Mouse (Mus musculus): ENCODE results near the gene Tbl3. TPM values are rescaled to one million over a fixed set of nuclear protein-coding genes. Genes with fewer than 3 reads are reported as not detected.

The Tbl3 gene
- polyA plus RNA-seq, 1 experiment from 2014 or later: 59.9 TPM

DNA sequence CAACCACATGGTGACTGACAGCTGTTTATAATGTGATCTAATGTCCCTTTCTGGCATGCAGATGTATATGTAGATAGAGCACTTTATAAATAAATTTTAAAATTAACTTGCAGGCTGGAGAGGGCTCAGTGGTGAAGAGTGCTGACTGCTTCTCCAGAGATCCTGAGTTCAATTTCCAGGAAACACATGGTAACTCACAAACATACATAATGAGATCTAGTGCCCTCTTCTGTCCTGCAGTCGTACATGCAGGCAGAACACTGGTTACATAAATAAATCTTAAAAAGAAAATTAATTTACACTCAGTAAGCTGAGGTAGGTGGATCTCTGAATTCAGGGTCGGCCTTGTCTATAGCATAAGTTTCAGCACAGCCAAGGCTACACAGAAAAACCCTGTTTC is 1.2 kb upstream of the Tbl3 start:
- no peak overlapping the region for H3K4me2 ChIP-seq (ENCODE audit: low read depth, low read length)
- H3K4me3 ChIP-seq (ENCODE audit: low read depth, low read length): no peak overlapping the region
- ATAC-seq (ENCODE audit: low read depth): no peak
- H3K27me3 ChIP-seq (ENCODE audit: control insufficient read depth, insufficient read depth, low read length): no peaks in the 10 kb centered on the region
- WGBS: 28% methylated on average over 2 of the region's 2 CpGs
- peaks cover 7% of the 10 kb centered on the region; the same call in 1 of the 2 replicates for H3K4me1 ChIP-seq (ENCODE audit: control insufficient read depth, insufficient read depth, low read length)
- peaks cover 10% of the 10 kb centered on the region; the same call in 1 of the 2 replicates for H3K36me3 ChIP-seq (ENCODE audit: control insufficient read depth, insufficient read depth, low read length)
- H3K27ac ChIP-seq (ENCODE audit: low read depth, low read length): no peak overlapping the region
- H3K9ac ChIP-seq (replicated peaks; ENCODE audit: low read depth, low read length): no peak overlapping the region
- H3K9me3 ChIP-seq (ENCODE audit: control insufficient read depth, low read length): no peaks in the 10 kb centered on the region

DNA sequence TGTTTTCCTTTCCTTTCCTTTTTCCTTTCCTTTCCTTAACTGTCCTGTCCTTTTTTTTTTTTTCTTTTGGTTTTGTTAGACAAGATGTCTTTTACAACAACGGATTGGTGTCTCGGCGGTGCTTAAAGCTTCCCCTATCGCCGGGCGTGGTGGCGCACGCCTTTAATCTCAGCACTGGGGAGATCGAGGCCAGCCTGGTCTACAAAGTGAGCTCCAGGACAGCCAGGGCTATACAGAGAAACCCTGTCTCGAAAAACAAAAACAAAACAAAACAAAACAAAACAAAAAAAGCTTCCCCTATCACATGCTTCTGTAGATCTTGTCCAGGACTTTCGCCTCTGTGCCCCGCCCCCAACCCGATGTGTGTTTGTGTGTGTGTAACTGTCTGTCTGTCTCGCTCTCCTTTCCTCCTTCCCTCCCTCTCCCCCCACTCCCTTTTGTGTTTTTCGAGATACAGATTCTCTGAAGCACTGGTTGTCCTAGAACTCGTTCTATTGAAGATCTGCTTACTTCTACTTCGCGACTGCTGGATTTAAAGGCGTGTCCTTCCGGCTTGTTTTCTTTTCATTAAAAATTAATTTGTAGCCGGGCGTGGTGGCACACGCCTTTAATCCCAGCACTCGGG is 453 bp upstream of the Tbl3 start:
- Histone ChIP-seq H3K27ac (ENCODE audit: low read depth, low read length) (peak overlapping the region; percentile 73), H3K4me2 (ENCODE audit: low read depth, low read length) (peak overlapping the region; percentile 89), H3K4me3 (ENCODE audit: low read depth, low read length) (peak overlapping the region; percentile 80), H3K9me3 (ENCODE audit: control insufficient read depth, low read length) (no peaks in the 10 kb centered on the region), H3K9ac (replicated peaks; ENCODE audit: low read depth, low read length) (peak overlapping the region; percentile 68), H3K36me3 (ENCODE audit: control insufficient read depth, insufficient read depth, low read length) (peaks cover 13% of the 10 kb centered on the region; the same call in 1 of the 2 replicates), H3K27me3 (ENCODE audit: control insufficient read depth, insufficient read depth, low read length) (no peaks in the 10 kb centered on the region), H3K4me1 (ENCODE audit: control insufficient read depth, insufficient read depth, low read length) (peaks cover 7% of the 10 kb centered on the region; the same call in 1 of the 2 replicates)
- WGBS: 7% methylated on average over 24 of the region's 24 CpGs
- ATAC-seq (ENCODE audit: low read depth): peak; percentile 51; the same call in 1 of the 2 replicates

DNA sequence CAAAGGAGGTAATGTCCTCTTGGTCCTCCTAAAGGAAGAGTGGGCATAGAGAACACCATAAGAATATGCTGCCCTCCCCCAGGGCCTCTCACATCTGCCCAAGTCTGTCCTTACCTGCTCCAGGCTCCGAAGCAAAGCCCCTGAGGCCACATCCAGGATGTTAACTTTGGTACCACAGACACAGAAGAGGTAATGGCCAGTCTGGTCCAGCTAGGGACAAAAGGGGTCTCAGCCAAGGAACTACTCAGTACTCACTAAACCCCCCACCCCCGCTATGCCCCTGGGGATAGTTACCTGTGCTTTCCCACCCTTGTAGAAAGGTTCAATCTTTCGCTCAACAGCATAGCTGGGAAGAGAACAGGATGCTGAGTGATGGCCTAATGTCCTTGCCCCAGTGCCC is 1.6 kb downstream of the Tbl3 start:
- H3K9me3 ChIP-seq (ENCODE audit: control insufficient read depth, low read length): no peaks in the 10 kb centered on the region
- WGBS: 97% methylated on average over 3 of the region's 3 CpGs
- H3K4me3 ChIP-seq (ENCODE audit: low read depth, low read length): no peak overlapping the region
- peaks cover 7% of the 10 kb centered on the region; the same call in 1 of the 2 replicates for H3K4me1 ChIP-seq (ENCODE audit: control insufficient read depth, insufficient read depth, low read length)
- H3K4me2 ChIP-seq (ENCODE audit: low read depth, low read length): no peak overlapping the region
- H3K27ac ChIP-seq (ENCODE audit: low read depth, low read length): no peak overlapping the region
- no peak for ATAC-seq (ENCODE audit: low read depth)
- H3K9ac ChIP-seq (replicated peaks; ENCODE audit: low read depth, low read length): no peak overlapping the region
- peaks cover 28% of the 10 kb centered on the region for H3K36me3 ChIP-seq (ENCODE audit: control insufficient read depth, insufficient read depth, low read length)
- no peaks in the 10 kb centered on the region for H3K27me3 ChIP-seq (ENCODE audit: control insufficient read depth, insufficient read depth, low read length)

DNA sequence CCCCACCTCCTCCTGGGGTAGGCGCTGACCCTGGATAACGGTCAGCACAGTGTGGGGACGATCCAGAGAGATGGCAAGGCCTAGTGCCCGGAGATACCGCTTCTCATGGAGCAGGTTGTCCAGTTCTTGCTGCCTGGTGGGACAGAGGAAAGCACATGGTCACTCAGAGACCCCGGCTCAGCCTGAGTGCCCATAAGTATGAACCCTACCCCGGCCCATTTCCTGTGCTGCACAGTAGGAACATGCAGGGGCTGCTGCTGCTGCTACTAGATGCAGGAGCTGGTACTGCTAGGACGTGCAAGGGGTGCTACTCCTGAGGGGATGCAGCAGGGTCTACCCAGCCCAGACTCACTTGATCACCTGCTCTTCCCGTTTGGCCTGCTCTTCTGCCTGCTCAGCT is 6.2 kb downstream of the Tbl3 start:
- Histone ChIP-seq H3K9me3 (ENCODE audit: control insufficient read depth, low read length) (no peaks in the 10 kb centered on the region), H3K4me3 (ENCODE audit: low read depth, low read length) (no peak overlapping the region), H3K4me1 (ENCODE audit: control insufficient read depth, insufficient read depth, low read length) (0 out of 2 replicates have a peak, but pooled peaks cover 3% of the 10 kb centered on the region), H3K36me3 (ENCODE audit: control insufficient read depth, insufficient read depth, low read length) (peaks cover 42% of the 10 kb centered on the region), H3K4me2 (ENCODE audit: low read depth, low read length) (no peak overlapping the region), H3K27me3 (ENCODE audit: control insufficient read depth, insufficient read depth, low read length) (no peaks in the 10 kb centered on the region), H3K9ac (replicated peaks; ENCODE audit: low read depth, low read length) (no peak overlapping the region), H3K27ac (ENCODE audit: low read depth, low read length) (no peak overlapping the region)
- 95% methylated on average over 9 of the region's 9 CpGs for WGBS
- no peak for ATAC-seq (ENCODE audit: low read depth)

DNA sequence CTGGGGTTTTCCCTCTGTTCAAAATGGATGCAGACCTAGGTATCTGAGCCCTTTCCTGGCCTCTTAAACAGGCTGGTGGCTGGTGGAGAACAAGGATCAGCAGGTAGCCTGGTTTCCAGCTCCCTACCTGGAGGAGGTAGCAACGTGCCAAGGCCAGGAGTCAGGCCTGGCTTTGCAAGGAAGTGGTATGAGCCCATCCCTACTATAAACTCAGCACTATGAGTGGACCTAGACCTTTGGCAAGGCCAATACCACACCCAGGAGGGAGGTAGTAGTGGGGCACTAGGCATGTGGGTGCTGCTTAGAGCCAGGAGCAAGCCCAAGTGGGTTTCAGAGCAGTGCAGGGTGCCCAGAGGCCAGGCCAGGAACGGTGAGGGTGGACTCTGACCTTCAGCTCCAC is 8.0 kb downstream of the Tbl3 start:
- WGBS: 86% methylated on average over 2 of the region's 2 CpGs
- H3K36me3 ChIP-seq (ENCODE audit: control insufficient read depth, insufficient read depth, low read length): peaks cover 39% of the 10 kb centered on the region
- no peak overlapping the region for H3K4me3 ChIP-seq (ENCODE audit: low read depth, low read length)

DNA sequence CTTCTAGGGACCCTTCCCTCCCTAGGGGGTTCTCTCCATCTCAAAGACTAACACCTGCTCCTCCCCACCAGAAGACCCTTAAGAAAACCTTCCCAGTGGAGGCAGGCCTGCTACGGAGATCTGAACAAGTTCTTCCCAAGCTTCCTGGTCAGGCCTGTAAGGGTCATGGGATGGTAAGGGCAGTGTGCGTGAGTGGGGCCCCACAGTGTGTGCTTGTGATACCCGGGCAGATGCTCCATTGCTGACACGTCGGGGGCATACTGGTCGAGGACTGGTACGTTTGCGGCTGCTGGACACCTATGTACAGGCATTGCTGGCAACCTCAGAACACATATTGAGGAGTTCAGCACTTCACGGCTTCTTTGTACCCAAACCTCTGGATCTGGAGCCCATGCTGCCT is 8.7 kb downstream of the Tbl3 start:
- Histone ChIP-seq H3K4me2 (ENCODE audit: low read depth, low read length) (no peak overlapping the region), H3K4me1 (ENCODE audit: control insufficient read depth, insufficient read depth, low read length) (peaks cover 11% of the 10 kb centered on the region; the same call in 1 of the 2 replicates), H3K36me3 (ENCODE audit: control insufficient read depth, insufficient read depth, low read length) (peaks cover 32% of the 10 kb centered on the region), H3K27me3 (ENCODE audit: control insufficient read depth, insufficient read depth, low read length) (no peaks in the 10 kb centered on the region), H3K4me3 (ENCODE audit: low read depth, low read length) (no peak overlapping the region), H3K27ac (ENCODE audit: low read depth, low read length) (no peak overlapping the region), H3K9me3 (ENCODE audit: control insufficient read depth, low read length) (no peaks in the 10 kb centered on the region), H3K9ac (replicated peaks; ENCODE audit: low read depth, low read length) (no peak overlapping the region)
- no peak for ATAC-seq (ENCODE audit: low read depth)
- WGBS: 66% methylated on average over 9 of the region's 9 CpGs

More for the DNA sequence above, 8.0 kb downstream of the Tbl3 start:
- no peak for ATAC-seq (ENCODE audit: low read depth)
- Histone ChIP-seq H3K4me2 (ENCODE audit: low read depth, low read length) (no peak overlapping the region), H3K27me3 (ENCODE audit: control insufficient read depth, insufficient read depth, low read length) (no peaks in the 10 kb centered on the region), H3K9me3 (ENCODE audit: control insufficient read depth, low read length) (no peaks in the 10 kb centered on the region), H3K9ac (replicated peaks; ENCODE audit: low read depth, low read length) (no peak overlapping the region), H3K27ac (ENCODE audit: low read depth, low read length) (no peak overlapping the region), H3K4me1 (ENCODE audit: control insufficient read depth, insufficient read depth, low read length) (peaks cover 11% of the 10 kb centered on the region; the same call in 1 of the 2 replicates)

DNA sequence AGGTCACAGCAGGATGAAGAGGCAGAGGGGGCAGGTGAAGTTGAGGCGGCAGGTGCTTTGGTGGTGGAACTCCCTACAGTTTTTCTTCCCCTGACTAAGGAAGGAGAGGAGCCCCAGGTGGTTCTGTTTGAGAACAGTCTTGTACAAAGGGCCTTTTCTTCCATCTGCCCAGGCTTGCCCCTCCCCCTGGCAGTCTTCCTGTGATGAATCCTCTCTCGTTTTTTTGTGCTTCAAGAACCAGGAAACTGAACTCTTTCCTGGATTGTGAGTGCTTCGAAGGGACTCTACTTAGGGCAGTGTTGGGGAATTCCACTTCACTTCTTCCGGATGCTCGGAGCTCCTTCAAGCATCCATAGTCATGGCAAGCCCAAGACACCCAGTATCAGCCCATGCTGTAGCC is 9.5 kb downstream of the Tbl3 start:
- no peaks in the 10 kb centered on the region for H3K9me3 ChIP-seq (ENCODE audit: control insufficient read depth, low read length)
- 21% methylated on average over 5 of the region's 5 CpGs for WGBS

DNA sequence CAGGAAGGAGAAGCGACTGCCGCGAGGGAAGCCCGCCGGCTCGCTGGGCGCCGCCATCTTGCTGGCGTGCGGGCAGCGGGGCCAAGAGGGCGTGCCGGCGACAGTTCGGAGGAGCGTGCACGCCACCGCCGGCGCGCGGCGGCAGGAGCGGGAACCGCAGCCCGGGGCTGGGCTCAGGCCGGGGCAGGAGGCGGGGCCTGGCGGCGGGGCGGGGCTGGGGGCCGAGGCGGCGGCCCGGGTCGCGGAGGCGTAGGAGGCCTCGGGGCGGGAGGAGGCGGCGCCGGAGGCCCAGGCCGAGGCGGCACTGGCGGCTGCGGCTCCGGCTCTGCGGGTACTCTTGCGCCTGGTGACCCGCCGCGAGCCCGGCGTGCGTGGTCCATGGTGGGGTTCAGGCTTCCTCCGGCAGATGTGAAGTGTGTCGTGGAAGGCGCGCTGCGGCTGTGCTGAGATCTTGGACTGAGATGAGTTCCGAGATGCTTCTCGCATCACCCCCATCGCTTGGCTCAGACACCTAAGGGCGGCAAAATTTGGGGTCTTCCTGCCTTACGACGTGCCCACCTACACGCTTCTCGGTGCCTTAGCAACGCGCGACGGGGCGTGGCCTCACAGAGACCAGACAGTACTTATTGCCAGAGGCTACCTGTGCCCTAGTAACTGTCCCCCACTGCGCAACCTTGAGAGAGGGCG is 11.3 kb downstream of the Tbl3 start, which contains the start of the genes Gfer and Noxo1:
Gene Gfer, minus strand, starts transcription at position 146 of the 687 bp plus-strand sequence.
Gene Noxo1, plus strand, starts transcription at position 224 of the 687 bp plus-strand sequence.
- under 1% methylated on average over 56 of the region's 76 CpGs for WGBS
- Histone ChIP-seq H3K27me3 (ENCODE audit: control insufficient read depth, insufficient read depth, low read length) (no peaks in the 10 kb centered on the region), H3K9ac (replicated peaks; ENCODE audit: low read depth, low read length) (peak within 1 kb of the TSS; percentile 81), H3K4me1 (ENCODE audit: control insufficient read depth, insufficient read depth, low read length) (peaks cover 11% of the 10 kb centered on the region; the same call in 1 of the 2 replicates), H3K27ac (ENCODE audit: low read depth, low read length) (peak within 1 kb of the TSS; percentile 78), H3K9me3 (ENCODE audit: control insufficient read depth, low read length) (no peaks in the 10 kb centered on the region), H3K36me3 (ENCODE audit: control insufficient read depth, insufficient read depth, low read length) (peaks cover 17% of the 10 kb centered on the region), H3K4me2 (ENCODE audit: low read depth, low read length) (peak within 1 kb of the TSS; percentile 68), H3K4me3 (ENCODE audit: low read depth, low read length) (peak within 1 kb of the TSS; percentile 75)
- ATAC-seq (ENCODE audit: low read depth): peak; percentile 89

More for the DNA sequence above, 9.5 kb downstream of the Tbl3 start:
- H3K4me2 ChIP-seq (ENCODE audit: low read depth, low read length): no peak overlapping the region
- H3K27ac ChIP-seq (ENCODE audit: low read depth, low read length): no peak overlapping the region
- ATAC-seq (ENCODE audit: low read depth): no peak
- H3K4me1 ChIP-seq (ENCODE audit: control insufficient read depth, insufficient read depth, low read length): peaks cover 11% of the 10 kb centered on the region; the same call in 1 of the 2 replicates
- no peaks in the 10 kb centered on the region for H3K27me3 ChIP-seq (ENCODE audit: control insufficient read depth, insufficient read depth, low read length)
- H3K4me3 ChIP-seq (ENCODE audit: low read depth, low read length): no peak overlapping the region
- H3K9ac ChIP-seq (replicated peaks; ENCODE audit: low read depth, low read length): no peak overlapping the region
- H3K36me3 ChIP-seq (ENCODE audit: control insufficient read depth, insufficient read depth, low read length): peaks cover 30% of the 10 kb centered on the region
